Mouse (Mus musculus) bone marrow macrophage, adult 2 months (primary cell): Measurements from ENCODE around the gene Tbx1. TPM values are rescaled to one million over a fixed set of nuclear protein-coding genes. Genes with fewer than 3 reads are reported as not detected.

ENCODE experiments used
- H3K27ac ChIP-seq: 2 replicates; pipeline ENCODE4 v1.5.1; 2012; ENCODE audit warnings: low read depth, low read length; ENCODE audit not compliant: insufficient read depth
- H3K4me1 ChIP-seq: 2 replicates; pipeline ENCODE4 v1.6.1; 2012; ENCODE audit warnings: low read length; ENCODE audit not compliant: control insufficient read depth, insufficient read depth
- H3K4me3 ChIP-seq: 2 replicates; pipeline ENCODE4 v1.5.1; 2012; ENCODE audit warnings: mild to moderate bottlenecking, low read length, moderate library complexity; ENCODE audit not compliant: insufficient read depth
- CTCF ChIP-seq: IDR thresholded peaks from 2 replicates; pipeline ENCODE4 v1.5.1; 2012; ENCODE audit warnings: low read depth, mild to moderate bottlenecking, low read length, moderate library complexity
- POLR2A ChIP-seq: IDR thresholded peaks from 2 replicates; pipeline ENCODE4 v1.6.1; 2012; ENCODE audit warnings: mild to moderate bottlenecking, low read depth, low read length, borderline replicate concordance
- polyA plus RNA-seq: library from polyadenylated mRNA; stranded (reverse); fragments of >200 nt; gene quantifications from 2 replicates; pipeline ENCODE4 v1.2.4, GENCODE M21; 2012; ENCODE audit not compliant: missing spikeins, insufficient read depth, insufficient read length

Tbx1 gene
- polyA plus RNA-seq, 1 experiment: not detected

DNA sequence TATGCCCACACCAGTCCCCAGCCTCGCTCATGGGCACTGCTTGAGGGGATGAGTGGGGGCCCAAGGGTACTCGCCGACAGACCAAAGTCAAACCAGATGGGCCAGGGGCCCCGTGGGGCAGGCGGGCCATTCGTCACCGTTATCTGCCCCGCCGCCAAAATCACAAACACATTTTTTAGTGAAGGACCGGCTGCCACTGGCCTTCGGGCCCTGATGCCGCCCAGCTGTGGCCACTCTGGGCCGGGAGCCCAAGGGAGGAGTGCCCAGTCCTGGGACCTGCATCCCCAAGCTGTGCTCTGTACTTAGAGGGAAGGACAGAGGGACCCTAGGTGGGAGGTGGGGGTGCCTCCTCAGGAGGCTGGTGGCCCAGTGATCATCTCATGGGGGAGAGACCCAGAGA lies 21.3 kb upstream of the Tbx1 start:
- no peaks in the 10 kb centered on the region for H3K4me1 ChIP-seq
- no peak overlapping the region for H3K4me3 ChIP-seq
- H3K27ac ChIP-seq: no peak overlapping the region
- TF ChIP-seq POLR2A (no peak), CTCF (no peak)

DNA sequence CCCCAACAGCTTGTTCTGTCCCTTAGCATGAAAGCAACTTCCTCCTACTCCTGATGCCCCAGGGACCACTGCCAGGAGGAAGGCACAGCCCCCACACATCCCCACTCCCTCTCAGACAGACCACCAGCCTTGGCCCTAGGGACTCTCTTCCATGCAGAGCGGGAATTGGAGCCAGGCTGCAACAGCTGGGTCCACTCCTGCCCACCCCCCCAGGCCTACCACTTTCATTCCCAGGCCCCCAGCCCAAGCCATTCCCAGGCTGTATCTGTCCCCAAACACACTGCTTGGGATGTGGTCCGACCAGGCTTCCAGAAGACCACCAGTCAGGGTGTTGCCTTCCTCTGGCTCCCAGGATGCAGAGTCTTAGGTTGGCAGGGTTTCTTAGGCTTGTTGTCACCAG lies 18.6 kb upstream of the Tbx1 start:
- H3K27ac ChIP-seq: no peak overlapping the region
- no peaks in the 10 kb centered on the region for H3K4me1 ChIP-seq
- TF ChIP-seq CTCF (no peak), POLR2A (no peak)
- H3K4me3 ChIP-seq: no peak overlapping the region

DNA sequence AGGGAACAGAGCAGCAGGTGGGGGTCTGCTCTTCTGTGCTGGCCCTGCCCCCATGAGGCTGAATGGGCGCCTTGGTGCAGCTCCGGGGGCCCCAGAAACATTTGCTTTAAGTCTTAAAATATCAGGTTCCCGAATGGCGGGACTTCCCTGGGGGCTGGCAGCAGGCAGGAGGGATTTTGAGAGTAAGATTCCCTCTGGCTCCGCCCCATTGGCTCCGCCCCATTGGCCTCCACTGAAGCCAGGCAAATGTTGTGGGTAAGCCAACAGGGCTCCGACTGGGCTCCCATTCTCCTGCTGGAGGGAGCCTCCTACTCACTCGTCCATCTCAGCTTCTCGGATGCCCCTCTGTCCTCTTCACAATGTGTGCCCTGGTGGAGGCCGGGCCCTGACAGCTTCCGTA lies 17.8 kb upstream of the Tbx1 start:
- Histone ChIP-seq H3K27ac (no peak overlapping the region), H3K4me3 (no peak overlapping the region), H3K4me1 (no peaks in the 10 kb centered on the region)
- TF ChIP-seq POLR2A: no peak
- no peak for TF ChIP-seq CTCF

DNA sequence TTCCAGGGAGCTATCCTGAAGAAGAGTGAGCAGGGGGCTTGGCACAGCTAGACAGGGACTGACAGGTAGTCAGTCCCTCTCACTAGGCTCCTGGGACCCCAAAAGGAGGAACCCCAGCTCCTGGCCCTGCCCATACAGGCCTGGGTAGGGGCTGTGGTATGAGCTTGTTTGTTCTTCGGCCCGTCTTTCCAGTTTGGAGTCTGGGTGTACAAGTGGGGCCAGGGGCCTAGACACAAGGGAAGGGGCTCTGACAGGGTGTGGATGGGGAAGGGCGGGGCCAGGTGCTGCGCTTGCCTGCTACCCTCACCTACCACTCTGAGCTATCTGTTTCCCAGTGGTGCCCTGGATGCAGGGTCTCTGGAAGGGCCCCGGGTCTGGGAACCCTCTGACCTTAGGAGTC lies 15.2 kb upstream of the Tbx1 start:
- TF ChIP-seq POLR2A (no peak), CTCF (no peak)
- Histone ChIP-seq H3K4me3 (no peak overlapping the region), H3K27ac (no peak overlapping the region), H3K4me1 (no peaks in the 10 kb centered on the region)

DNA sequence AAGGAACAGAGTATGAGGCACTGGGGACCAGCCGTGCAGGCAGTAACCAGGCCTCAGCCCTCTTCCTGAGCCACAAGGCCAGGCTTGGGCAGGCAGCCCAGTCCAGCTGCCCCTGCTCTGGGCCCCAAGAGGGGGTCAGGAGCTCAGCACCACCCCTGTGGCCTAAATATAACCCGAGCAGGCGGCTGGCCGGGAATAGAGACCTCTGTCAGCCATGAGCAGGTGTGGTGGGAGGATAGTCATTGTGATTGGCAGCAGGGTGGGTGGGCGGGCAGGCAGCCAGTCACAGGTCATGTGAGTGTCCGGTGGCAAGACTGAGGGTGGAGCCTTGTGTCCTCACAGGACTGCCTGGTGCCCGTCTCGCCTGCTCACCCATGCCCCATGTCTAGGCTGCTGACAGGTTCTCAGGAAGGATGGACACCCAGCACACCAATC lies 13.8 kb upstream of the Tbx1 start:
- TF ChIP-seq CTCF (no peak), POLR2A (no peak)
- H3K27ac ChIP-seq: no peak overlapping the region
- H3K4me1 ChIP-seq: no peaks in the 10 kb centered on the region
- H3K4me3 ChIP-seq: no peak overlapping the region

DNA sequence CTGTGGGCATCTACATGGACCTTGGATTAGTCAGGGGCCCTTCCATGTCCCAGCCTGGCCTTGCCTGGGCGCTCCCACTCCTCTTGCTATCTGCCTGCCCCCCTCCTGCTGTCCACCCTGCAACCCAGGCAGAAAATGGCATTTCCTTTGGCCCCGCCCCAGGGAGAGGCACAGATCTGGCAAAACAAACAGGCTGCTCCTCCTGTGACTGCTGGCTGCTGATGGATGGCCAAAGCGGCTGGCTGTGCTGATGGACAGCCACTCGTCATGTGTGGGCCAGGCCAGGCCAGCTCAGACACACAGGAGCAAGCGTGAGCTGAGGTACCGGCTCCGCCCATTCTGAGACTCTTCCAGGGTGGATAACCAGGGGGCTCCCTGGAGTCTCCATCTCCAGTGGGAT lies 11.0 kb upstream of the Tbx1 start:
- Histone ChIP-seq H3K4me3 (no peak overlapping the region), H3K4me1 (no peaks in the 10 kb centered on the region), H3K27ac (no peak overlapping the region)
- TF ChIP-seq CTCF: no peak
- no peak for TF ChIP-seq POLR2A

DNA sequence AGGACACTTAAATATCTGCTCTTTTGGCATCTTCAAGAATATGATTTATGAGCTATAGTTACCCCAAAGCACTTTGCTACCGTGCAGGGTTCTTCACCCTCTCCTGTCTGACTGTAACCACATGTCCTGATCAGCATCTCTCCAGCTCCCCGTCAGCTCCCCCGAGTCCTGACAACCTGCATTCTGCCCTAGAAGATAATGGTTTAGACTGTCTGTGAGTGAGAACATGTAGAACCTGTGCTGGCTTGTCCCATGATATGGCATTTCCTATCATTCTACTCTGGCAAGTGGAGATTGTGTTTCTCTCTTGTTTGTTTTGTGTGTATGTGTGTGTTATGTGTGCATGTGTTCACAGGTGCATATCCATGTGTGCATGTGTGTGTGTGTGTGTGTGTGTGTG lies 7.5 kb upstream of the Tbx1 start:
- Histone ChIP-seq H3K4me1 (no peaks in the 10 kb centered on the region), H3K27ac (no peak overlapping the region), H3K4me3 (no peak overlapping the region)
- TF ChIP-seq CTCF (no peak), POLR2A (no peak)

DNA sequence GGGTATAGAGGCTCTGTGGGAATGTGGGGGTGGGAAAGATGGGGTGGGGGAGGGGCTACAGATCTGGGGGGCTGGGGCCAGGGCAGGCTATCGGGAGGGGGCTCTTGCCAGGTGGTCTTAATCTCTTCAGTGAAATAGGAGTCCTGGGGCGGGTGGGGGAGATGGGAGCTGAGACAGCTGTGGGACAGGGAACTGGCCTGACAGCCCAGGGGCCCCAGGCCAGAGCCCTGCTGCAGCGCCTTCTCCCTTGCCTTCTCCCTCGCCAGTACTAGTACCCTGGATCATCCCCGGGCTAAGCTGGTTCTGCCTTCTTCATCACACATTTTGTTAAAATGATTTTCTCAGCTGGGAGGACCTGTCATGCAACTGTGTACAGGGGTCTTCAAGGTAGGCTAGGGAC lies 5.8 kb upstream of the Tbx1 start:
- H3K4me1 ChIP-seq: no peaks in the 10 kb centered on the region
- TF ChIP-seq POLR2A: no peak
- TF ChIP-seq CTCF: no peak
- no peak overlapping the region for H3K27ac ChIP-seq

DNA sequence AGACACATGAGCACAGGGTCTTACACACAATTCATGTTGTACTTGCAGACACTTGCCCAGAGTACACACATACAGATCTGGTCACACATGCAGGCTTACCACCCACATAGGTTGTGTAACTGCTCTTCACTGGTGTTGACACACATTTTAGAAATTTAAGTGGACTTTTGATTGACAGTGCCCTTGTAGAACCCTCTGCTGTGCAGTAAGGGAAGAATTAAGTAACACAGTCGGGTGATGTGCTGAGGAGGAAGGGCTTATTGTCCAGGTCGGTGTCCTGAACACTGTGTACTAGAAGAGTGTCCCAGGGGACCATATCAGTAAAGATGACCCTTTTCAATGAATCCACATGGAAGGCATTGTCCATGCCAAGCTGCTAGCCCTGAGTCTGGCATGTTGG lies 3.5 kb upstream of the Tbx1 start:
- TF ChIP-seq POLR2A (no peak), CTCF (no peak)
- Histone ChIP-seq H3K27ac (no peak overlapping the region), H3K4me1 (no peaks in the 10 kb centered on the region), H3K4me3 (no peak overlapping the region)

More for the DNA sequence above, 5.8 kb upstream of the Tbx1 start:
- no peak overlapping the region for H3K4me3 ChIP-seq

DNA sequence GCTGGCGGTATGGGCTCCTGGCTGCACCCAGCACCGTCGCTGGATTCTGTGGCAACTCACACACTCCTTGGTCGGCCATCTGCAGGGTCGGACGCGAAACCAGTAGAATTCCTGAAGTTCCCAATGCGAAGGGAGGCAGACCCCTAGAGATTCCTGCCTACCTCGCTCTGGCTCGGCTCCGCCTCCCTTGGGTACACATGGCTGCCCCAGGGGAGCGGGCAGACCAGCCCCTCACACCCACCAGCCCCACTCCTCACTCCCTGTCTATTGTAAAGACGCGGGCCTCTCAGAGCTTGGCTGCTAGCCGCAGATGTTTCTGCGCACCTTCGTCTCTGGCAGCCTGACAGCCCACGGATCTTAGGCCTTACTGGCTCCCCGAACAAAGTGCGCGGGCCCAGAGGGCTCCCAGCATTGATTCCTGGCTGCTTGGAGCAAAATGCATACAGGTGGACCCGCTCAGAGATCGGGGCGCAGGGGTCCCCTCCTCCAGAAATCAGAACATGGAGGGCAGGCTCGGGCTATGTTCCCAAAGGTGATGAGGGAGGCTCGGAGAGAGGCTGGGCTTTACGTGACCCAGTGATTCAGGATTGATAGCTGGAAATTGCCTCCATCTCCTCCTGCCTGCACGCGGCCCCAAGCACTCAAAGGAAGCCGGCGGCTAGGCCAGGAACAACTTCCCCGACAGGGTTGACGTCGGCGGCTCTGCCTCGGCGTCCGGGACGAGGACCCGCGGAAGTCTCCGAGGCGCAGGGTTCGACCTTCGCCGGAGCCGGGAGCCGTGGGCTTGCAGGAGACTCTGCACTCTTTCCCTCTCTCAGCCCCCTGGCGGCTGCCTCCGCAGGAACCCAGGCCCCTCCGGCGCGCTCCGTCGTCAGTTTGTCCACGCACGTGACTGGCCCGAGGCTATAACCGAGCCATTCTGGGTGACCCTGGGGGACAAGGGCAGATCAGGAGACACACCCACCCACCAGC lies 862 bp upstream of the Tbx1 start:
- Histone ChIP-seq H3K4me3 (peak overlapping the region; percentile 24; the same call in 1 of the 2 replicates), H3K4me1 (no peaks in the 10 kb centered on the region), H3K27ac (no peak overlapping the region)
- no peak for TF ChIP-seq POLR2A

DNA sequence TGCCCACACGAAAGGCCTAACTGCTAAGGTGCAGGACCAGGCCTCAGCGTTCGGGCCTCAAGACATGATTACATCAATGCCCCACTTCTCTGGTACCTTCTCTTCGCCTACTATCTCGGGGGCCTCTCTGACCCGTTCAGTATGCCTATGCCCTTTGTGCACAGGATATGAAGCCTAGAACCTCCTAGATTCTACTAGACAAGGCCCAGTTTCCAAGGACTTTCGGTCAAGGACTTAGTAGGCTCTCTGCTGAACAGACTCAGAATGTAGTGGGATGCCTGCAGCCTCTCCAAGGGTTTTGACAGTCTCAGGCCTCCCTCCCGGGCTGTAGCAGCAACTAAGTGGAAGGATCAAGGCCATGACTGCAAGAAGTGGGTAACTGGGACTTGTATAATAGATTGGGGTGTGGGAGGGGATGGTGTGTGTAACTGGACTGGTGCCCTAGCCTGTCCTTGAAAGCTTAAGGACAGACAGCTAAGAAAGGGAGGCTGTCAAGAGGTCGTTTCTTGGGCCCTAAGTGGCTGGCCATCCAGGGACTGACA lies 1.3 kb downstream of the Tbx1 start:
- no peaks in the 10 kb centered on the region for H3K4me1 ChIP-seq
- TF ChIP-seq POLR2A: no peak
- no peak for TF ChIP-seq CTCF
- H3K4me3 ChIP-seq: no peak overlapping the region
- H3K27ac ChIP-seq: no peak overlapping the region

DNA sequence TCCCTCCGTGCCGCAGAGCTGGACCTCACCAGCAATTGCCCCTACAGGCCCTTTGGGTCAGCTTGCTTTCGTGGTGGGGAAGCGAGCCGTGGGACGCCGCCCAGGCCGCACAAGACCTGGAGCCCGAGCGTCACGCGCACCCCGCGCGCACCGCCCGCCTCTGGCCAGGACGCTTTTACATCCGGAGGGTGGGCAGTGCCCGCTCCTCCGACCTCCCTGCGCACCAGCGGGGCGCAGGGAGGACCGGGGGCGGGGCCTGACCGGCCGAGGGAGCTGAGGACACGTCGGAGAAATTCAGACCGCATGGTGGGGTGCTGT lies 1.8 kb downstream of the Tbx1 start:
- no peak overlapping the region for H3K4me3 ChIP-seq
- no peaks in the 10 kb centered on the region for H3K4me1 ChIP-seq
- H3K27ac ChIP-seq: no peak overlapping the region
- no peak for TF ChIP-seq CTCF
- no peak for TF ChIP-seq POLR2A
